Mouse (Mus musculus): ENCODE results near the gene Mup9.
"Not testable (repeated sequence)": the region's sequence is repeated elsewhere in the genome, so short reads cannot be mapped to it uniquely, and the experiment has no call there.

The Mup9 gene

GRCm38 (mm10) chr4:60421852-60422251, at the start of gene Mup9:
Mup9 (minus strand) TSS chr4:60421952.
- not testable (repeated sequence) for DNase-seq (ENCODE audit: low spot score)
